Mouse (Mus musculus): ENCODE measurements around the gene Paqr9. TPM values are rescaled to one million over a fixed set of nuclear protein-coding genes. Genes with fewer than 3 reads are reported as not detected.

Paqr9 gene
- polyA plus RNA-seq, 1 experiment from 2014 or later, result 0.10 TPM

DNA sequence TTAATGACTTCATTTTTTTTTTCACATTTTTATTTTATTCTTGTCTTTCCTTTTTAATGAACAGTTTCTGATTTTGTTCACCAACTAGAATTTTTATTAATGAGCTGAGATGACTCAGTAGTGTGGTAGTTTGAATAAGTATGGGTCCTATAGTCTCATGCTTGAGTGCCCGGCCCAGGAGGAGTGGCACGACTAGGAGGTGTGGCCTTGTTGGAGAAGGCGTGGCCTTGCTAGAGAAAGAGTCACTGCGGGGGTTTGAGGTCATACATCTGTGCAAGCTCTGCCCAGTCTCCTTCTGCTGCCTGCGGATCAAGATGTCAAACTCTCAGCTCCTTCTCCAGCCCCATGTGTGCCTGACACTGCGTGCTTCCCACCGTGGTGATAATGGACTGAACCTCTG, 28.6 kb downstream of the Paqr9 start:
- Histone ChIP-seq H3K4me2 (replicated peaks) (no peak overlapping the region), H3K9ac (no peak overlapping the region), H3K4me1 (peaks cover 4% of the 10 kb centered on the region; the same call in 1 of the 2 replicates), H3K27ac (no peak overlapping the region), H3K27me3 (peaks cover 6% of the 10 kb centered on the region; the same call in 1 of the 2 replicates), H3K36me3 (no peaks in the 10 kb centered on the region), H3K9me3 (no peaks in the 10 kb centered on the region), H3K4me3 (no peak overlapping the region)
- no peak for ATAC-seq (ENCODE audit: low FRiP score, low read depth)
- 89% methylated on average over 7 of the region's 7 CpGs for WGBS

DNA sequence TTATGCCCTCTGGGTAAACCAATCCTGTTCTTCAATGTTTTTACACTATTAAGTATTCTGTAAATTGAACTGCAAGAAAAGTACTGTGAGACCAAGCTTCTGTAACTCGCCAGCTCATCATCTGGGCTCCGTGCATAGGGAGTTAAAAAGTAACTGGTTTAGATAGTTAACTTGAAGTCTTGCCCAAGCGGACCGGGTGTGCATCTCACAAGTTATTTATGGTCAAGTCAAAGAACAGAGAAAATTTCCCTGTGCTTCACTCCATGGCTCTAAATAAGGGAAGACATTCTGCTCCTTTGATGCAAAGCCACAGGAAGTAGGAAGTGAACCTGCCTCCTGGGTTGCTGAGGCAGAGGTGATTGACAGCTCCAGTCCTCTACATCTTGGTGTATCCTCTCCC, 34.8 kb downstream of the Paqr9 start:
- WGBS, result 69% methylated on average over 4 of the region's 4 CpGs
- Histone ChIP-seq H3K4me3 (no peak overlapping the region), H3K36me3 (no peaks in the 10 kb centered on the region), H3K27ac (no peak overlapping the region), H3K4me2 (replicated peaks) (no peak overlapping the region), H3K27me3 (no peaks in the 10 kb centered on the region), H3K9ac (no peak overlapping the region), H3K4me1 (peaks cover 7% of the 10 kb centered on the region; the same call in 1 of the 2 replicates), H3K9me3 (no peaks in the 10 kb centered on the region)
- ATAC-seq (ENCODE audit: low FRiP score, low read depth), result no peak

DNA sequence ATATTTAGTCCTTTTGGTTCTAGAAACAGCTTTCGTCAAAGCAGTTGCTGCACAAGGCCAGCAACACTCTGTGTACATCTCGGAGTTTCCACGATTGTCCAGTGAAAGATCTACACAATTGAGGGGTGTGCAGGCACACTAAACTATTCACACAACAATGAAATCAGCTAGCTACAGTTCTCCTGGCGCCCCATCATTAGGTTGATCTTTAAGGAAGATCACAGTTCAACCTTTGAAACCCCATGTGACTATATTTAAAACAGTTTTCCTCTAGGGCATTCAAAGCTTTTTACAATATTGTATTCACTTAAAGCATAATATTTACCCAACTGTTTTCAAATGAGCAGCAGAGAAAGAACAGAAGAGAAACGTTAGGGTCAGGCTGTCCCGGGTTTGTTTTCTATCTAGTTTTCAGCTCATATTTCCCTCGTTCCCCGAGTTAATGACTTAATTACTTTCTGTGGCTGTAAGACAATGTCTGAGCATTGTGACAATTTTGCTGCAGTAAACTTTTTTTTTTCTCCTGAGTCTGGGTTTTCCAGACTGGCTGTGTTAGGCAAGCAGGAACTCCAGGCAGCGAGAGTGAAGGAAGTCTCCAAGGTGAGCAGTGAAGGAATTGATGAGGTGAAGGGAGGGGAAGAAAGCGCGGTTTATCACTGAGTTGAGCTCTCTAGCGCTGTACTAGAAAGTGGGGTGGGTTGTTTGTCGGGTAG, 38.2 kb downstream of the Paqr9 start:
- H3K4me1 ChIP-seq, result peaks cover 7% of the 10 kb centered on the region; the same call in 1 of the 2 replicates
- H3K27me3 ChIP-seq, result no peaks in the 10 kb centered on the region
- no peaks in the 10 kb centered on the region for H3K36me3 ChIP-seq
- 40% methylated on average over 13 of the region's 13 CpGs for WGBS
- H3K4me2 ChIP-seq (replicated peaks), result peak overlapping the region; percentile 50
- peak overlapping the region; percentile 14 for H3K4me3 ChIP-seq
- H3K9me3 ChIP-seq, result no peaks in the 10 kb centered on the region
- no peak for ATAC-seq (ENCODE audit: low FRiP score, low read depth)
- H3K9ac ChIP-seq, result no peak overlapping the region
- no peak overlapping the region for H3K27ac ChIP-seq

DNA sequence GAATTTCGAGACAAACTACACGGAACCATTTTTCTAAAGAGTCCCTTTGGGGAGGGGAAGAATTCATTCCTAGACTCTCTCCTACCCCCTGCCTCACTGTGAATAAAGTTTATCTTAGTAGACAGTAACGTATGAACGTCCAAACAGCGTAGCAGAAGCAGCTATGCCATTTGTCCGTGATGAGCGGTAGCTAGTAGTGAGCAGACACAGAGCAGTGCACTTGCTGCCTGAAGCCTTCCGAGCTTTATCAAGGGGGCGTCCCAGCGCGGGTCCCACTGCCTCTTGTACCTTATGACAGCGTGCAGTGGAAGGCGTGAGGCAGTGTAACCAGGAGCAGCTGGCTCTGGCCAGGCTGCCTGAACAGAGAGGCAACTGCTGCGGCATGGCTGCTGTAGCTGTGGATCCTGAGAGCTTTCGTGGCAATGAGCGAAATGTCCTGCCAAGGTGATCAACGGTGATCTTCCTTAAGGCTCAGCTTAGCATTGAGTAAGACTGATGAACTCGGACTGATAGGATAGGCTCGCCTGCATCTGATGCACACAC, 38.8 kb downstream of the Paqr9 start:
- Histone ChIP-seq H3K4me2 (replicated peaks) (peak overlapping the region; percentile 50), H3K9me3 (no peaks in the 10 kb centered on the region), H3K27me3 (no peaks in the 10 kb centered on the region), H3K27ac (no peak overlapping the region), H3K4me1 (peaks cover 7% of the 10 kb centered on the region; the same call in 1 of the 2 replicates), H3K36me3 (no peaks in the 10 kb centered on the region), H3K4me3 (peak overlapping the region; percentile 14), H3K9ac (no peak overlapping the region)
- no peak for ATAC-seq (ENCODE audit: low FRiP score, low read depth)
- WGBS, result 45% methylated on average over 19 of the region's 19 CpGs

DNA sequence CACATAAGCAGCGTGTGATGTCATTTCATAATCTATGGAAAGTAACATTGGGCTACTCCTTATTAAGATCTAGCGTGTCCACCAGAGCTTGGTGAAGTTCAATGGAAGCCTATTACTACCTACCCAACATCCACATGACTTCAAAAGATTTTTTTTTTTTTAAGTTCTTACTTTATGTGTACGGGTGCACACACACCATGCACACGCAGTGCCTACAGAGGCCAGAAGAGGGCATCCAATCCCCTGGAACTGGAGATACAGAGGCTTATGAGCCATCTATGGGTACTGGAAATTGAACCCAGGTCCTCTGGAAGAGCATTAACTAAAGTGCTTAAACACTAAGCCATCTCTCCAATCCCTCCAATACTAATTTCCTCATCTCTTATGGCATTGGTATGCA, 39.9 kb downstream of the Paqr9 start:
- no peaks in the 10 kb centered on the region for H3K9me3 ChIP-seq
- ATAC-seq (ENCODE audit: low FRiP score, low read depth), result no peak

GRCm38 (mm10) chr9:95602849-95603248, 43.4 kb downstream of the Paqr9 start:
- 87% methylated on average over 3 of the region's 3 CpGs for whole genome bisulfite sequencing

More for the DNA sequence above, 39.9 kb downstream of the Paqr9 start:
- Histone ChIP-seq H3K4me2 (replicated peaks) (no peak overlapping the region), H3K36me3 (no peaks in the 10 kb centered on the region), H3K9ac (no peak overlapping the region), H3K27ac (no peak overlapping the region), H3K4me3 (no peak overlapping the region), H3K27me3 (no peaks in the 10 kb centered on the region), H3K4me1 (peaks cover 7% of the 10 kb centered on the region; the same call in 1 of the 2 replicates)
- WGBS, result 85% methylated on average over 4 of the region's 4 CpGs

GRCm38 (mm10) chr9:95603316-95603715, 43.9 kb downstream of the Paqr9 start:
- 89% methylated on average over 9 of the region's 9 CpGs for WGBS
- H3K27me3 ChIP-seq, result no peaks in the 10 kb centered on the region
- H3K4me1 ChIP-seq, result no peaks in the 10 kb centered on the region
- no peaks in the 10 kb centered on the region for H3K36me3 ChIP-seq
- no peak overlapping the region for H3K4me3 ChIP-seq
- no peak overlapping the region for H3K4me2 ChIP-seq (replicated peaks)
- no peak overlapping the region for H3K27ac ChIP-seq
- ATAC-seq (ENCODE audit: low FRiP score, low read depth), result no peak
- no peaks in the 10 kb centered on the region for H3K9me3 ChIP-seq
- no peak overlapping the region for H3K9ac ChIP-seq

More at GRCm38 (mm10) chr9:95602849-95603248, 43.4 kb downstream of the Paqr9 start:
- no peak overlapping the region for H3K4me2 ChIP-seq (replicated peaks)
- no peak overlapping the region for H3K4me3 ChIP-seq
- peaks cover 4% of the 10 kb centered on the region; the same call in 1 of the 2 replicates for H3K4me1 ChIP-seq
- H3K9me3 ChIP-seq, result no peaks in the 10 kb centered on the region
- ATAC-seq (ENCODE audit: low FRiP score, low read depth), result no peak
- no peaks in the 10 kb centered on the region for H3K36me3 ChIP-seq
- H3K27ac ChIP-seq, result no peak overlapping the region
- no peaks in the 10 kb centered on the region for H3K27me3 ChIP-seq
- H3K9ac ChIP-seq, result no peak overlapping the region

- no peaks in the 10 kb centered on the region for H3K27me3 ChIP-seq
- no peaks in the 10 kb centered on the region for H3K4me1 ChIP-seq
- H3K4me2 ChIP-seq (replicated peaks), result no peak overlapping the region
- H3K27ac ChIP-seq, result no peak overlapping the region
- no peaks in the 10 kb centered on the region for H3K9me3 ChIP-seq
- ATAC-seq (ENCODE audit: low FRiP score, low read depth), result no peak
- whole genome bisulfite sequencing, result 59% methylated on average over 5 of the region's 5 CpGs
- H3K9ac ChIP-seq, result no peak overlapping the region
- H3K4me3 ChIP-seq, result no peak overlapping the region
- no peaks in the 10 kb centered on the region for H3K36me3 ChIP-seq
These were observed 47.7 kb downstream of the Paqr9 start for GRCm38 (mm10) chr9:95607196-95607595.

DNA sequence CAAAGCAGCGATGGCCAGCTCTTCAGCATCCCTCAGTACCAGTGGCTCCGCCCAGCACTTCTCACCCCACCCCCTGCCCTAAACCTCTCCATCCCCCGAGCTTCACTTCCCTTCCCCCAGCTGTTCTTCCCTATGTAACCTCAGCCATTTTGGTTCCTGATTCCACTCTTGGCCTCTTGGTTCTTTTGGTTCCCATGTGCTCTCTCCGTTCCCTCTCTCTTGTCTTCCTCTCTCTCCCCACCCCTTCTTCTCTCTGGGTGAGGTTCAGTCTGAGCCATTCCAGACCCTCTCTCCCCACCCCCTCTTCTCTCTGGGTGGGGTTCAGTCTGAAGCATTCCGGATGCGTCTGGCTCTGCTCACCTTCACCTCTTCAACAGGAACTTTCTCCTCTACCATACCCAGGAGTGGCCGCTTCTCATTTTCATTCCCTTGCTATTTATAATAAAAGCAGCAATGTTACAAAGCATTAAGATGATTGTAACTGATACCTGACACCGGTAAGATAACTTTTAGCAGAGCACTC, 52.9 kb downstream of the Paqr9 start:
- Histone ChIP-seq H3K36me3 (no peaks in the 10 kb centered on the region), H3K4me2 (replicated peaks) (no peak overlapping the region), H3K27ac (no peak overlapping the region), H3K4me1 (no peaks in the 10 kb centered on the region), H3K4me3 (no peak overlapping the region), H3K27me3 (no peaks in the 10 kb centered on the region), H3K9ac (no peak overlapping the region), H3K9me3 (no peaks in the 10 kb centered on the region)
- ATAC-seq (ENCODE audit: low FRiP score, low read depth), result no peak
- WGBS, result 77% methylated on average over 8 of the region's 8 CpGs

- ATAC-seq (ENCODE audit: low FRiP score, low read depth), result no peak
- Histone ChIP-seq H3K4me1 (no peaks in the 10 kb centered on the region), H3K36me3 (no peaks in the 10 kb centered on the region), H3K27ac (no peak overlapping the region), H3K27me3 (no peaks in the 10 kb centered on the region), H3K9ac (no peak overlapping the region), H3K4me3 (no peak overlapping the region), H3K9me3 (no peaks in the 10 kb centered on the region), H3K4me2 (replicated peaks) (0 out of 2 replicates have a peak overlapping the region, but pooled peaks have one; percentile 16)
- 32% methylated on average over 9 of the region's 9 CpGs for WGBS
These were observed 54.1 kb downstream of the Paqr9 start for GRCm38 (mm10) chr9:95613426-95614127.

DNA sequence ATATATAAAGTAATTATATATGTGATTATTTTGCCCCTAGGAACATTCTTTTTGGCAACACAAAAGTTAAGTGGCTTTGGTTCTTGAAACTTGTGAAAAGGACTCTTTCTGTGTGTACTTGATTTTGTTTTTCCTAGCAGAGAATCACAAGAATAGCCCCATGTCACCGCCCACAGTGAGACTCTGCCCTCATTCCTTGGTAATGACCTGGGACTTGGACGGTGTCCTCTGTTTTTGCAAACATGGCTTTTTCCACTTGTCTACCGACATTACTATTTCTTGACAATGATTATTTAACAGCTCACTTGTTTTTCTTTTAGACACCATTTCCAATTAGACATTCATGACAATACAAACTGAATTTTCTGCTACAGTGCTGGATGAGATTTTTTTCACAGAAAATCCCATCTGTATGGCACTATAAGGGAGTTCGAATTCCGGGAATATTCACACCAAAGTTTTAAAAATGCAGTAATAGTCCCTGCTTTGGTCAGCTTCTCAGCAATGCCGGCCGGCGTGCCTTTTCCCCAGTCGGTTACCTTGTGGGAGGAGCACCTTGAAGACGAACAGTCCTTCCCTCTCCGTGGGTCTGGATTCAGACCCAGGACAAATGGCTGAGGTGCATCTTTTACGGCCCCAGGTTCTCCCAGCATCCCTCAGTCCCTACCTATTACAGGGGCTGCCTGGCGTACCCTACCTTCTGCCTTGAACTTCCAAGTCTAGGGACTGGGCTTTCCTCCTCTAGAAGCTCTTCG, 55.6 kb downstream of the Paqr9 start:
- WGBS, result 67% methylated on average over 14 of the region's 14 CpGs
- Histone ChIP-seq H3K4me3 (no peak overlapping the region), H3K4me2 (replicated peaks) (no peak overlapping the region), H3K9me3 (no peaks in the 10 kb centered on the region), H3K27me3 (no peaks in the 10 kb centered on the region), H3K36me3 (no peaks in the 10 kb centered on the region), H3K27ac (no peak overlapping the region), H3K4me1 (no peaks in the 10 kb centered on the region), H3K9ac (no peak overlapping the region)
- ATAC-seq (ENCODE audit: low FRiP score, low read depth), result no peak

All from limb, embryonic 13.5 days (tissue).